Mouse (Mus musculus) forebrain, embryonic 12.5 days (tissue): Measurements from ENCODE around the gene Med4. TPM values are rescaled to one million over a fixed set of nuclear protein-coding genes. Genes with fewer than 3 reads are reported as not detected.

Source experiments
- ATAC-seq: fragments of 200-750 bp; cut with Nextera tagmentation; 2 replicates; pipeline ENCODE4 v1.8.0; 2017; ENCODE audit warnings: moderate TSS enrichment; ENCODE audit not compliant: low FRiP score
- H3K27ac ChIP-seq: fragments of 300-500 bp; sonication (generic); 2 replicates; pipeline ENCODE4 v1.5.1; 2016; ENCODE audit warnings: mild to moderate bottlenecking
- H3K27me3 ChIP-seq: fragments of 300-500 bp; sonication (generic); 2 replicates; pipeline ENCODE4 v1.6.1; 2016; ENCODE audit warnings: mild to moderate bottlenecking
- H3K36me3 ChIP-seq: fragments of 300-500 bp; sonication (generic); replicated peaks from 2 replicates; pipeline ENCODE4 v1.6.1; 2016; ENCODE audit warnings: mild to moderate bottlenecking
- H3K4me1 ChIP-seq: fragments of 300-500 bp; sonication (generic); 2 replicates; pipeline ENCODE4 v1.6.1; 2016
- H3K4me2 ChIP-seq: fragments of 300-500 bp; sonication (generic); 2 replicates; pipeline ENCODE4 v1.6.1; 2016; ENCODE audit warnings: mild to moderate bottlenecking, moderate library complexity
- H3K4me3 ChIP-seq: fragments of 300-500 bp; sonication (generic); replicated peaks from 2 replicates; pipeline ENCODE4 v1.5.1; 2016; ENCODE audit warnings: mild to moderate bottlenecking
- H3K9ac ChIP-seq: fragments of 300-500 bp; sonication (generic); 2 replicates; pipeline ENCODE4 v1.6.1; 2016; ENCODE audit warnings: mild to moderate bottlenecking
- H3K9me3 ChIP-seq: fragments of 300-500 bp; sonication (generic); 2 replicates; pipeline ENCODE4 v1.6.1; 2016
- WGBS: fragments of 180-500 bp; shearing (Covaris S2); methylation state at CpG from one replicate; pipeline ENCODE4 v1.1.7; 2016; 5-methylcytosine and 5-hydroxymethylcytosine counted together
- polyA plus RNA-seq: library from polyadenylated mRNA; unstranded; fragments of >200 nt; fragmentation: Nextera tagmentation; extraction: Ambion mirVana; gene quantifications from 2 replicates; pipeline ENCODE4 v1.2.1, GENCODE M21; 2016

Gene Med4
- polyA plus RNA-seq: 98.8 and 100 TPM in 2 replicates

DNA sequence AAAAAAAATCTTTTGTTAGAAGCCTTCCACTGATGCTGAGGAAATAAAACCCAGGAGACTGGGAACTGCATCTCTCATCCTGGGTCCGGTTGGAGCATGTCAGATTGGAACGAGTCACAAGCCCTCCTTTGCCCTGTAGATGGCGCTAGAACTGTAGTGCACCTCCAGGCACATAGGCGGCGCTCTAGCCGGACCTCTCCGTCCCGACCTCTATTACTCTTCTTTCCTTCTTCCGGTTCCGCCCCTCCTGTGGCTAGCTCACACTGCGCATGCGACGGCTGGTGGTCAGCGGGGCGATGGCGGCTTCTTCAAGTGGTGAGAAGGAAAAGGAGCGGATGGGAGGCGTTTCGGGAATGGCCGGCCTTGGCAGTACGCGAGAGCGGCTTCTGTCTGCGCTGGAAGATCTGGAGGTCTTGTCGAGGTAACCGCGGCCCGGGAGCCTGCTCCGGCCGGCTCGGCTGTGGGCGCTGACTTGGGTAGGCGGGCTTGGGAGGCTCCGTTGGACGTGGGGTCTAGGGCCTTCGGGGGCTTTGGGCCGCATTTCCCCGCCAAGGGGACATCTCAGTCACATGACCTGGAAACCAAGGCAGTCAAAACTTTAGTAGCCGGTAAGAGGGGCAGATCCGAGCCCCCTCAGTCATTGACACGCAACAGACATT, at the start of gene Med4:
Gene Med4, plus strand, starts transcription at position 261 of the 659 bp plus-strand sequence.
- Histone ChIP-seq H3K27ac (0 out of 2 replicates have a peak within 1 kb of the TSS, but pooled peaks have one; percentile 43), H3K9me3 (no peaks in the 10 kb centered on the region), H3K4me3 (peak within 1 kb of the TSS; percentile 79), H3K9ac (peak within 1 kb of the TSS; percentile 81), H3K36me3 (peaks cover 14% of the 10 kb centered on the region), H3K27me3 (no peaks in the 10 kb centered on the region), H3K4me1 (peaks cover 17% of the 10 kb centered on the region), H3K4me2 (peak within 1 kb of the TSS; percentile 78)
- WGBS: under 1% methylated on average over 41 of the region's 41 CpGs
- peak; percentile 94 for ATAC-seq

DNA sequence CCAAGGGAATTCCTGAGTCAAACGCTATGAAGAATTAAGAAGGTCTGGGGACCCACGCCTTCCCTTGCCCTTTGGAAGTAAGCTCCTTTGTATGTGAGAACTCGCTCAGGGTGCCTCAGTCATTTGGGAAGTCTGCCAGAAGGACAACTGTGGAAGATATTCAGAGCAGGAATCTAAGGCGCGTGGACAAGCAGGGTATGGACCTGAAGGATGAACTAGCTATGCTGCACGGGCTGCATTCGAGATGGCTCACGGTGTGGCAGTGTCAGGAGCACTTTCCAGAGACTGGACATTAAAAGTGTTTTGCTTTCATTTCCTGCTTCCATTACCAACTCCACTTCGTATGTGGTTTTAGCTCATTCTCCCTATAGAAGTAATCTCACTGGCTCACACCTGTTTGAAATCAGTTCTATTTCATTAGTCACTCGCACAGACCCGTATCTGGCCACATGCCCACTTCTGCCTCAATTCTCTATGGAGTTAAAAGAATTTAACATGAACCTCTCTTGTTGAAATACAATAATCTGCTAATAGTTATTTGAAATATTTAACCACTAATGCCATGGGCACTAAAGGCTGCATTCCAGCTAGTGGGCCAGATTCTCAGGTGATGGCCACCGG, 49.2 kb upstream of the Med4 start:
- WGBS: 83% methylated on average over 12 of the region's 12 CpGs
- H3K4me1 ChIP-seq: no peaks in the 10 kb centered on the region
- no peaks in the 10 kb centered on the region for H3K36me3 ChIP-seq
- H3K9ac ChIP-seq: no peak overlapping the region
- no peak overlapping the region for H3K4me3 ChIP-seq
- no peak overlapping the region for H3K4me2 ChIP-seq
- ATAC-seq: no peak
- no peak overlapping the region for H3K27ac ChIP-seq
- 0 out of 2 replicates have a peak, but pooled peaks cover 4% of the 10 kb centered on the region for H3K9me3 ChIP-seq
- no peaks in the 10 kb centered on the region for H3K27me3 ChIP-seq

DNA sequence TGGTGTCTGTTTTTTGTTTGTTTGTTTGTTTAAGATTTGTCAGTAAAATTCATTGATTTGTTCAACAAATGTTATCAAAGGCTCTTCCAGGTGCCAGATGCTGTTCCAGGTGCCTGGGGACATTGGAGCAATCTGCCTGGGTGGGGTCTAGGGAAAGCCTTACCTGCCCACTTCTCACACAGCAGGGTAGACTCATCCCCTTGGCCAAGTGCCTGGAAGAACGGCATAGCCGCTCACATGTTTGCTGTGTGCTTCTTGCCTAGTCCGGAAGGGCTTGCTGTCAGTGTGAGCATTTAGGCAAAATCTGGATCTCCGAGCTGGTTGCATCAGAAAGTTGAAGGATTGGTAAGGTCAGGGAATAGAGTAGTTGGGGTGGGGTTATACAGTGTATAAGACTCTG, 47.6 kb upstream of the Med4 start:
- no peaks in the 10 kb centered on the region for H3K27me3 ChIP-seq
- 0 out of 2 replicates have a peak, but pooled peaks cover 4% of the 10 kb centered on the region for H3K9me3 ChIP-seq
- no peaks in the 10 kb centered on the region for H3K4me1 ChIP-seq
- H3K27ac ChIP-seq: no peak overlapping the region
- ATAC-seq: no peak
- H3K9ac ChIP-seq: no peak overlapping the region
- no peak overlapping the region for H3K4me2 ChIP-seq
- H3K4me3 ChIP-seq: no peak overlapping the region
- 89% methylated on average over 4 of the region's 4 CpGs for WGBS
- no peaks in the 10 kb centered on the region for H3K36me3 ChIP-seq

DNA sequence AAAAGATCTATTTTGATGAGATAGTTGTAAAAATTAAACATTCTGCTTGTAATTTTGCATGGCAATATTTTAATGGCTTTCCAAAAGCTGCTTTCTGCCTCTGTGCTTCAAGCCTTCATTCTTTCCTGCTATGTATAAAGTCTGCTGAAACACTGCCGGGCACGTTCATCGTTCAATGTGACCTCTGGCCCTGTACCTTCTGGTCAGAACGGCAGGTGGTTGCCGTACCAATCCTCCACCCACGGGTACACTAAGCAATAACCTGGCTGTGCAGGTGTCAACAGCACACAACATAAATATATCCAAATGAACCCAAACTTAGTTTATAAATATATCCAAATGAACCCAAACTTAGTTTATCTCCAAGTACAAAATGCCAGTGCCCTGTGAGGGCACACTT, 42.1 kb upstream of the Med4 start:
- H3K27me3 ChIP-seq: no peaks in the 10 kb centered on the region
- 86% methylated on average over 6 of the region's 6 CpGs for WGBS

DNA sequence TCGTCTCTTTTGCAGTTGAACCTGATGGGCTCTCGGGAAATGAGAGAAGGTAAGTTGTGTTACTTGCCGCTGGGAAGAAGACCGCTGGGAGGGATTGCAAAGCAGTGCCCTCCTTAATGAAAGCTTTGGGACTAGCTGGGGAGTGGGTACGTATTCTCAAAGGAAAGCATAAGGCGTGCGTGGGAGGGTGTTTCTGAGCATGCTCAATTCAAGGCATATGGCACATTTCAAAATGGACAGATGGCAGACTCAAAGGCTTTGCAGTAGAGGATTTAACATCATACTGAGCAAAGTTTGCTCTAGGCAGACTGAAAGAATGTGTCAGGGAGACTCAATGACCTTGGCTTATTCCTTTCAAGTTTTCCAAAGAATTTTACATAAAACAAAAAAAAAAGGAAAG, 40.3 kb upstream of the Med4 start:
- ATAC-seq: peak; percentile 61; the same call in 1 of the 2 replicates
- Histone ChIP-seq H3K9ac (no peak overlapping the region), H3K36me3 (no peaks in the 10 kb centered on the region), H3K27ac (no peak overlapping the region), H3K27me3 (no peaks in the 10 kb centered on the region), H3K4me1 (peaks cover 14% of the 10 kb centered on the region; the same call in 1 of the 2 replicates), H3K4me2 (no peak overlapping the region), H3K9me3 (no peaks in the 10 kb centered on the region), H3K4me3 (no peak overlapping the region)
- WGBS: 68% methylated on average over 7 of the region's 7 CpGs

More for the DNA sequence above, 42.1 kb upstream of the Med4 start:
- H3K36me3 ChIP-seq: no peaks in the 10 kb centered on the region
- no peaks in the 10 kb centered on the region for H3K9me3 ChIP-seq
- H3K4me3 ChIP-seq: no peak overlapping the region
- no peak overlapping the region for H3K4me2 ChIP-seq
- H3K27ac ChIP-seq: no peak overlapping the region
- peaks cover 6% of the 10 kb centered on the region; the same call in 1 of the 2 replicates for H3K4me1 ChIP-seq
- no peak overlapping the region for H3K9ac ChIP-seq
- ATAC-seq: no peak

DNA sequence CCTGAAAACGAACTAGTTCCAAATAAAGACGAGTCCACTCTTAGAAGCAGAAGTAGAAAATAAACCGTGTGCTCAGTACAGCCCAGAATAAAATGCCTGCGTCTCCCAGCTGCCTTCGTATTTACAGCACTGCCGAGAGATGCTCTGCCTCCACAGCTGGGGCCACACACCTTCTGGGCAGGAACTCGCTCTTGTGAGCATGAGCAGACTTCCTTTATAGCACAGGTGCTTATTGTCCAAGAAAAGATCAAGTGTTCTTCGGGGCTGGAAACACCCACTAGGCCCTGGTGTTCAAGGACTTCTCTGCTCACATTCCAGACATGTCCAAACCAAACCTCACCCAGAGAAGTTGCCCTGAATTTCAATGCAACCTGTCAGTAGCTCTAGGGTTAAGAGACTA, 39.2 kb upstream of the Med4 start:
- ATAC-seq: no peak
- Histone ChIP-seq H3K36me3 (no peaks in the 10 kb centered on the region), H3K4me1 (peaks cover 22% of the 10 kb centered on the region; the same call in 1 of the 2 replicates), H3K4me3 (no peak overlapping the region), H3K27ac (no peak overlapping the region), H3K27me3 (no peaks in the 10 kb centered on the region), H3K4me2 (no peak overlapping the region), H3K9me3 (no peaks in the 10 kb centered on the region), H3K9ac (no peak overlapping the region)
- WGBS: 81% methylated on average over 8 of the region's 8 CpGs

DNA sequence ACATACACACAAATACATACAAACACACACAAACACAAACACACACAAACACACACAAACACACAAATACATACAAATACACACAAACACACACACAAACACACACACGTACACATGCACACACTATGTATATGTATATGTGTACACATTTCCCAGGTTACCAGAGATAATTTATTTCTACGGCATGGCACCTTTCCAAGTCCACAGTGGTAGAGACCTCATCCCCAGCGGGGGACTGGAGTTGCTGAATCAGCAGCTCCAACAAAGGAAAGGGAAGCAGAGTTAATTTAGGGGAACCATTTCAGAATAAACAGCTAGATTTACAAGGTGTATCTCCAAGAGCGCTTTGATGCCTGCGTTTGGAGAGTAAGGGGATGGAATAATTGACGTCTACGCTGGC, 37.6 kb upstream of the Med4 start:
- Histone ChIP-seq H3K4me3 (no peak overlapping the region), H3K4me1 (peaks cover 26% of the 10 kb centered on the region; the same call in 1 of the 2 replicates), H3K27me3 (no peaks in the 10 kb centered on the region), H3K9ac (no peak overlapping the region), H3K36me3 (no peaks in the 10 kb centered on the region), H3K27ac (peak overlapping the region; percentile 50; the same call in 1 of the 2 replicates), H3K9me3 (no peaks in the 10 kb centered on the region), H3K4me2 (no peak overlapping the region)
- 53% methylated on average over 7 of the region's 7 CpGs for WGBS
- no peak for ATAC-seq

DNA sequence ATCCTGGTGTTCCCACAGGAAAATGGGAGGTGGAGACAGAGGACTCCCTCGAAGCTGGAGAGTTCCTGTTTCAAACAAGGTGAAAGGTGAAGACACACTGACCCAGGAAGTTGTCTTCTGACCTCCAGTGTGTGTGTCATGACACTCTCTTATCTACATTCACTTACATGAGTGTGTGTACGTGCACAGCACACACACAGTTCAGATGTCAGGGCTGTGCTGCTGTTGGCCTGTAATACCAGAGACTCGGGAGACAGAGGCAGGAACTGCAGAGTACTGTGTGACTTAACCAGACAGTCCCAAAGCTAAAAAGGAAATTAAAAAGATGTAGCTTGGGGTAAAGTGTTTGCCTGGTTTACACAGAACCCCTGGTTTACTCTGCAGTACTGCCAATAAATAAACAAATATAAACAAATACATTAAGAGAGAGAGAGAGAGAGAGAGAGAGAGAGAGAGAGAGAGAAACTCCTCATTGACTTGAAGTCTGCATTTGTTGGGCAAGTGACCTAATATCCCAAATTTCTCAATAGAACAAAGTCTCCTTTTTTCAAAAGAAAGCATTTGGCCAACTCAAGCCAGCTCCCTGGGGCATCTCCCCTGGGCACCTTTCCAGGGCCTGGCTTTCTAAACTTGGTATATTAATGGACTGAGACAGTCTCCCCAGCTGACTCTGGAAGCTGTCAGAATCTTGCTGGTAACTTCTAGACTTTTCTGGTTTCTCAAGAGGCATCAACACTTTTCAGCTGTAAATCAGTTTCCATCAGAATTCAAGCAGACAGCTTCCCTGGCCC, 36.0 kb upstream of the Med4 start:
- H3K9ac ChIP-seq: no peak overlapping the region
- H3K9me3 ChIP-seq: no peaks in the 10 kb centered on the region
- no peaks in the 10 kb centered on the region for H3K36me3 ChIP-seq
- peaks cover 26% of the 10 kb centered on the region; the same call in 1 of the 2 replicates for H3K4me1 ChIP-seq
- H3K27me3 ChIP-seq: no peaks in the 10 kb centered on the region
- ATAC-seq: no peak
- H3K4me2 ChIP-seq: no peak overlapping the region
- peak overlapping the region; percentile 53; the same call in 1 of the 2 replicates for H3K27ac ChIP-seq
- 76% methylated on average over 3 of the region's 3 CpGs for WGBS
- no peak overlapping the region for H3K4me3 ChIP-seq

DNA sequence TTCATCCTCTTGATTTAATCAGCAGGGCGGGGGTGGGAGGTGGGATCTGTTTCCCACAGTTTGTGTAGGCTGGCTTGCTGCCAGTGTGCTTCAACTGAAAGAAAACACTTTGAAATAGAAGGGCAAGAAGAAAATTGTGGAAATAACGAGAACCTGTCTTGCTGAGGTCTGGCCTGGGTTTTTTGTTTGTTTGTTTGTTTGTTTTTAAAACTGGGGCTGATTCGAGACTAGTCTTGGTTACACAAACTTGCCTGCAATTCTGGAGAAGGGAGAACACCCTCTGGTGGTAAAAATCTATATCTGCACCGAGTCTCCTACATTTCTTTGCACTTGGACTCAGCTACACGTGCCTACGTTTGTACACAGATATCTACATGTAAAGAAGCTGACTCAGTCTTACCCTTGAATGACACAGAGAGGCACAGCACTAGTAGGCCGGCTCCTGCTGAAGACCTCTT, 35.2 kb upstream of the Med4 start:
- peak; percentile 39; the same call in 1 of the 2 replicates for ATAC-seq
- Histone ChIP-seq H3K9me3 (no peaks in the 10 kb centered on the region), H3K9ac (no peak overlapping the region), H3K4me3 (no peak overlapping the region), H3K4me1 (peaks cover 26% of the 10 kb centered on the region; the same call in 1 of the 2 replicates), H3K36me3 (no peaks in the 10 kb centered on the region), H3K27me3 (no peaks in the 10 kb centered on the region), H3K27ac (peak overlapping the region; percentile 53; the same call in 1 of the 2 replicates), H3K4me2 (no peak overlapping the region)
- 28% methylated on average over 7 of the region's 7 CpGs for WGBS

DNA sequence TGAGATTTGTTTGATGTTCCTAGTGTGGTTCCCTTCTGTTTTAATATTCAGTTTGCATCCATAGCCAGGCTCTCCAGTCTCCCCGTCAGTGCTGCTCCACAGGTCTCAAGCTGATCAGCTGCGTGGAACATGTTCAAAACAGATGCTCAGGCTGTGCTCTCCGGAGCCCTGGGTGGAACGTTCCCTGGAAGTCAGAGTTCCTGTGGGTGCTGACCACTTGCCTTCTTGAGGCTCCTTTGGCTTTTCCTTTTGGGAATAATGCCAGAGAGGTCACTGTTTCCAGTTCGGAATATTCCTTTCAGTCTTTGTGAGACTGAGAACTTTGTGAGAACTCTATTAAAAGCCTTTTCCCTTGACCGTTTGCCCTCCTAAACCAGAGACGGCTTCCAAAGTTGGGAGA, 34.3 kb upstream of the Med4 start:
- no peak for ATAC-seq
- H3K36me3 ChIP-seq: no peaks in the 10 kb centered on the region
- WGBS: 81% methylated on average over 7 of the region's 7 CpGs

DNA sequence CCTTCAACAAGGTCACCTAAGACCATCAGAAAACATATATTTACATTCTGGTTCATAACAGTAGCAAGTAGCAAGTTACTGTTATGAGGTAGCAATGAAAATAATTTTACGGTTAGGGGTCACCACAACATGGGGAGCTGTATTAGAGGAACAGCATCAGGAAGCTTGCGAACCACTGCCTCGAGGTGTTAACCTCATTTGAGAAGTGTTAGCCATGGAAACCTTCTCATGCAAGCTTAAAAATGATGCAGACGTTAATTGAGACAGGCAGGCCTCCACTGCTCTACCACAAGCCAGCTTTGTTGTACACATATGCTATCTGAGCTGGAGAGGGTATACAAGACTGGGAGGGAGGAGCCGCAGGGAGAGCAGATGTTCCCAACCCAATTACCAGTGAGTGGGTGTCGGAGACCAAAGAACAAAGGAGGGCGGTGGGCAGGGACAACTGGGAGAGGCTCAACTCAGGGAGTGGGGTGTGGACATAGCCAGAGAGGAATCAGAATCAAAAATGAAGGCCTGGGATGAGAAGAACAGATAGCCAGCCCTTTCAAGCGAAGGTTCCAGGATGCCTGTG, 33.4 kb upstream of the Med4 start:
- Histone ChIP-seq H3K4me3 (no peak overlapping the region), H3K27ac (peak overlapping the region; percentile 44), H3K9ac (no peak overlapping the region), H3K9me3 (no peaks in the 10 kb centered on the region), H3K4me1 (peaks cover 26% of the 10 kb centered on the region; the same call in 1 of the 2 replicates), H3K27me3 (no peaks in the 10 kb centered on the region), H3K4me2 (no peak overlapping the region), H3K36me3 (no peaks in the 10 kb centered on the region)
- ATAC-seq: peak; percentile 73
- 65% methylated on average over 8 of the region's 8 CpGs for WGBS

More for the DNA sequence above, 34.3 kb upstream of the Med4 start:
- H3K27ac ChIP-seq: 0 out of 2 replicates have a peak overlapping the region, but pooled peaks have one; percentile 31
- no peak overlapping the region for H3K4me3 ChIP-seq
- H3K9me3 ChIP-seq: no peaks in the 10 kb centered on the region
- H3K9ac ChIP-seq: no peak overlapping the region
- no peaks in the 10 kb centered on the region for H3K27me3 ChIP-seq
- peaks cover 26% of the 10 kb centered on the region; the same call in 1 of the 2 replicates for H3K4me1 ChIP-seq
- H3K4me2 ChIP-seq: no peak overlapping the region
